Mouse (Mus musculus) urinary bladder, adult 2 months (tissue): ENCODE measurements around the gene Lrp4. TPM values are rescaled to one million over a fixed set of nuclear protein-coding genes. Genes with fewer than 3 reads are reported as not detected.
"Not testable (repeated sequence)": the region's sequence is repeated elsewhere in the genome, so short reads cannot be mapped to it uniquely, and the experiment has no call there.

ENCODE experiments used
- DNase-seq: peaks from one replicate; pipeline ENCODE4 v3.0.0; 2022; ENCODE audit warnings: low spot score
- polyA plus RNA-seq: library from polyadenylated mRNA; depleted of rRNA; stranded (reverse); fragments of >200 nt; gene quantifications from 2 replicates; pipeline ENCODE4 v1.2.3, GENCODE M21; 2012; rRNA removed

Lrp4 gene
- polyA plus RNA-seq, 1 experiment: 4.4 TPM

GRCm38 (mm10) chr2:91484698-91485097, 27.4 kb downstream of the Lrp4 start:
- DNase-seq: no peak

DNA sequence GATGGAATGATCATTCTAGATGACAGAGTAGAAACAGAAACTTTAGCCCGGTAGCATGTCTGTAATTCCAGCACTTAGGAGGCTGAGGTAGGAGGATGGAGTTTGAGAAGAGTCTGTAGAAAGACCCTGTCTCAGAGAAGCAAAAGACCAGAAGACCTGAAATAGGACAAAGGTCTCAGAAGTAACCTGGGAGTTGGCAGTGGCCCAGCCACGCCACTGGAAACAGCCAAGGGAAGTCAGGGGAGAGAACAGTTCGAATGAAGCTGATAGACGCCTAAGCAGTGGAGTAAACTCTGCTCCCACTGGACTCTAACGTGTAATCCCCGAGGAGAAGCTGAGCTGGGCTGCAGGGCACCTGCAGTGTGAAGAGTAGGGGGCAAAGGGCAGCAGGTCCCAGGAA, 27.9 kb downstream of the Lrp4 start:
- DNase-seq: no peak

DNA sequence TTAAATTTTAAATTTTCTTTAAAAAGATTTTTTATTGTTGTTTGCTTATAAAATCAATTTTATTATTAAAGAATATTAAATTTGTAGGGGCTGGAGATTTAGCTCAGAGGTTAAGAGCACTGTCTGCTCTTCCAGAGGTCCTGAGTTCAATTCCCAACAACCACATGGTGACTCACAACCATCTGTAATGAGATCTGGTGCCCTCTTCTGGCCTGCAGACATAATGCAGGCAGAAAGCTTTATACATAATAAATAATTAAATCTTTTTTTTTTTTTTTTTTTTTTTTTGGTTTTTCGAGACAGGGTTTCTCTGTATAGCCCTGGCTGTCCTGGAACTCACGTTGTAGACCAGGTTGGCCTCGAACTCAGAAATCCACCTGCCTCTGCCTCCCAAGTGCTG, 30.0 kb downstream of the Lrp4 start:
- not testable (repeated sequence) for DNase-seq

DNA sequence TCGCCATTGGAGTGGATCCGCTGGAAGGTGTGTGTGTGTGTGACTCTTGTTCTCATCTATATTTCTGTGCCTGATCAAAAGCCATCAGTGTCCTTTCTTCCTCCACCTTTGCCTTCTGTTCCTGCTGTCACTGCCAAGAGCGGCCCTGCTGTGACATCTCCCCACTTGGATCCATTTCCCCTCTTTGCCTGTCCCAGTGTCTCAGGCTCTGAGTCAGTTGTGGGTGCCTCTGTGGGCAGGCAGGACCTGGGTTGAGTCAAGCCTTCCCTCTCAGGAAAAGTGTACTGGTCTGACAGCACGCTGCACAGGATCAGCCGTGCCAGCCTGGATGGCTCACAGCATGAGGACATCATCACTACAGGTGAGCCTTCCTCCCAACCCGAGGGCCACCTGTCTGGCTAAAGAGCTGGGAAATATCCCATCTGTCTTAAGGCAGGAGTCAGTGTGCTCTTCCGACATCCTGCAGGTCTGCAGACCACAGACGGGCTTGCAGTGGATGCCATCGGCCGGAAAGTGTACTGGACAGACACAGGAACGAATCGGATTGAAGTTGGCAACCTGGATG, 34.8 kb downstream of the Lrp4 start:
- DNase-seq: no peak

DNA sequence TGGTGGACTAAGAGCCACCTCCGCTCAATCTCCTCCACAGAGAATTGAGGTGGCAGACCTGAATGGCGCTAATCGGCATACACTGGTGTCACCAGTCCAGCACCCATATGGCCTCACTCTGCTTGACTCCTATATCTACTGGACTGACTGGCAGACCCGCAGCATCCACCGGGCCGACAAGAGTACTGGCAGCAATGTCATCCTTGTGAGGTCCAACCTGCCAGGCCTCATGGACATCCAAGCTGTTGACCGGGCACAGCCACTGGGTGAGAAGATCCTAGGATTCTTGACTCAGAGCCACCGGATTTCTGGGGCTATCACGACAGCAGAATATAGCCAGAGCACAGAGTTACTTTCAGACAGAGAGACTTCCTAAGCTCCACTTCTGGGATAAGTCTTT, 36.7 kb downstream of the Lrp4 start:
- no peak for DNase-seq

DNA sequence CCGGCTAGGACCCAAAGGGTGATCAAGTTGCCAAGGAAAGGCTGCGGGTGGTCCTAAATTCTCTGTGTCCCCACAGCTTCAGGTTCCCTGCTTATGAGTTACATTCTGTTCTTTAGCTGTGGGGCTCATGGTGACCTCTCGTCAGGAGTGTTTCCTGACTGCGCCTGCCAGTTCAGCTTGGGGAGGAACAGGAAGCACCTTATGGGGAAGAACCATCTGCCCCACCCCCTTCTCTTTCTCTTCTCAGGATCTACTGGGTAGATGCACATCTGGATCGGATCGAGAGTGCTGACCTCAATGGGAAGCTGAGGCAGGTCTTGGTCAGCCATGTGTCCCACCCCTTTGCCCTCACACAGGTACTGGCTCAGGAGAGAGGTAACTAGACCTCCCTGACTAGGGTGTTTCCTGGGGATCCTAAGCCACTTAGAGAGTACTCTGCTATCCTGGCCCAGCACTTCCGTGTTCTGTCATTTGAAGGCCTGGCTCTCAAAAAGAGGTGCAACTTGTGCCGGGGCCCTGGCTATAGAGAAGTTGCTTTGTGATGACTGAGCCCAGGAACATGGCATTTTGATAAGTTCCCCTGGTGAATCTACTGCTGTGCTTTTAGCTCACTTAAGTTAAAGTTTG, 40.9 kb downstream of the Lrp4 start:
- DNase-seq: no peak

GRCm38 (mm10) chr2:91508076-91508475, 50.8 kb downstream of the Lrp4 start:
- DNase-seq: no peak

DNA sequence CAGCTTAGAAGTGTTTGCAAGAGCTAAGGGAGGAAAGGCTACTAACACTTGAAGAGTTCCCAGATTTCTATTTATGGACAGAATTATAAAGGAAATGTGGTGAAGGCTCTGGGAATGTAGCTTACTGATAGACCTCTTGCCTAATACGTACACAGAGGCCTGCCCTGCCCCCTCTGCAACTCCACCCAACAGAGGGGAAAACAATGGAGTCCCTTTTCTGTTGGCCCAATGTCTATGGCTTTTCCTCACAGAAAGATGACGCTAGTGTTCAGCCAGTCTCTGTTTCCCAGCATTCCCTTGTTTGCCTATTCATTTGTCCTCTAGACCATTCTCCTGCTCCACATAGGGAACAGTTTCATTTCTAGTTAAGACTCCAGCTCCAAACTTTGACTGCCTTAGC, 59.9 kb downstream of the Lrp4 start:
- no peak for DNase-seq

DNA sequence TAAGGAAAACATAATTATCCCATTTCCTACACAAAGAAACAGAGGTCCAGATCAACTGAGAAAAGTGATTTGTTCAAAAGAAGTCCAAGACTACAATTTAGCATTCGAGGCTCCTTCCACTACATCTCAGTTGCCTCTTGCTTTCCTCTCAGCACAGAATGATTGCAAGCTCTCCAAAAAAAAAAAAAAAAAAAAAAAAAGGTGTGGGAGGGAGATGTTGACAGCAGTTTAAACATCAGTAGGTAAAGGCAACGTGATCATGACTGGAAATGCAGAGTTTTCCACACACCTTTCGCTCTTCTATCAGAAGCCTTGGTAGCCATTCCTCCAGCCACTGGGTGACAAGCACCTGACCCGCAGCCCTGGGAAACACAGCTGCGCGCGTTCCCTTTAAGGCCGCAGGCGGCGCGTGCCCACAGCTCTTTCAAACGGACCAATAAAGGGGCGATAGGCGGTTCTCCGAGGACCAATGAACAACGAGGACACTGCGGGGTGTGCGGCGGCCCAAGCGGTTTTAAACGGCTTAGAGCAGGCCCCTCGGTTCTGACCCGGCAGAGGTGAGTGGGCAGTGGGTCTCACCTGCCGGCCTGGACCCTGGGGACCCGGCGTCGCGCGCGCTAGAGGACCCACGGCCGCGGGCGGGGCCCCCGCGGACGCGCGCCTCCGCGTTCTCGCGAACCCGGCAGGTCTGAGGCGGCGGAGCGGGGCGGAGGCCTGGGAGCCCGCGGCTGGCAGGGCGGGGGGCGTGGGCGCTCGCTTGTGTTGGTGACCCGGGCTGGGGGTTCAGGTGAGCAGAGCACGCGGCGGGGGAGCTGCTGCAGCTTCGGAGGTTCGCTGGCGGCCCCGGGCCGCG, 69.2 kb downstream of the Lrp4 start, which contains the start of gene Ckap5:
Gene Ckap5, plus strand, starts transcription at position 469 of the 853 bp plus-strand sequence.
- peak; percentile 82 for DNase-seq

- no peak for DNase-seq
These were observed 69.8 kb downstream of the Lrp4 start for GRCm38 (mm10) chr2:91527147-91527486.

- peak; percentile 68 for DNase-seq
These were observed 80.4 kb downstream of the Lrp4 start for GRCm38 (mm10) chr2:91537588-91538205.

Other genes with a start within 250 kb of the Lrp4 start
- gene Ddb2, start 220.5 kb upstream of the Lrp4 start, polyA plus RNA-seq: 28.5 and 43.1 TPM in 2 replicates
- 43.3 and 46.7 TPM in 2 replicates for gene Pacsin3, start 201.6 kb upstream of the Lrp4 start, polyA plus RNA-seq
- gene Arfgap2, start 192.5 kb upstream of the Lrp4 start, polyA plus RNA-seq: 30.7 and 41.6 TPM in 2 replicates
- gene 1110051M20Rik, start 12.8 kb upstream of the Lrp4 start, polyA plus RNA-seq: 21.0 and 25.7 TPM in 2 replicates
- gene Ckap5, start 69.3 kb downstream of the Lrp4 start, polyA plus RNA-seq: 19.6 and 22.9 TPM in 2 replicates
- 0.25 and 0.33 TPM in 2 replicates for gene F2, start 178.9 kb downstream of the Lrp4 start, polyA plus RNA-seq
- gene Zfp408, start 192.3 kb downstream of the Lrp4 start, polyA plus RNA-seq: 15.3 and 16.5 TPM in 2 replicates
- 127 and 128 TPM in 2 replicates for gene Arhgap1, start 192.3 kb downstream of the Lrp4 start, polyA plus RNA-seq